Mouse (Mus musculus) bone marrow macrophage, adult 2 months (primary cell): Measurements from ENCODE around the gene Gse1.

Source experiments
- CTCF ChIP-seq: IDR thresholded peaks from 2 replicates; pipeline ENCODE4 v1.5.1; 2012; ENCODE audit warnings: low read depth, mild to moderate bottlenecking, low read length, moderate library complexity
- POLR2A ChIP-seq: IDR thresholded peaks from 2 replicates; pipeline ENCODE4 v1.6.1; 2012; ENCODE audit warnings: mild to moderate bottlenecking, low read depth, low read length, borderline replicate concordance

GRCm38 (mm10) chr8:120463918-120464584 is 235.8 kb downstream of the Gse1 start:
- TF ChIP-seq CTCF (no peak), POLR2A (no peak)
